Mouse (Mus musculus): Measurements from ENCODE around the gene Lpp. TPM values are rescaled to one million over a fixed set of nuclear protein-coding genes. Genes with fewer than 3 reads are reported as not detected.

The Lpp gene
- total RNA-seq, 2 experiments from 2014 or later: 29.5 to 32.5 TPM

GRCm38 (mm10) chr16:24464436-24464835, 71.1 kb downstream of the Lpp start:
- DNase-seq: no peak
- intact Hi-C loops (cut with DNase I): no loop called here

- intact Hi-C loops (cut with DNase I): no loop called here
- DNase-seq: no peak
These were observed 72.3 kb downstream of the Lpp start for GRCm38 (mm10) chr16:24465633-24466032.

- DNase-seq: no peak
- intact Hi-C loops (cut with DNase I): no loop called here
These were observed 74.4 kb downstream of the Lpp start for GRCm38 (mm10) chr16:24467544-24468290.

GRCm38 (mm10) chr16:24469313-24469712, 76.0 kb downstream of the Lpp start:
- intact Hi-C loops (cut with DNase I): no loop called here
- DNase-seq: no peak

DNA sequence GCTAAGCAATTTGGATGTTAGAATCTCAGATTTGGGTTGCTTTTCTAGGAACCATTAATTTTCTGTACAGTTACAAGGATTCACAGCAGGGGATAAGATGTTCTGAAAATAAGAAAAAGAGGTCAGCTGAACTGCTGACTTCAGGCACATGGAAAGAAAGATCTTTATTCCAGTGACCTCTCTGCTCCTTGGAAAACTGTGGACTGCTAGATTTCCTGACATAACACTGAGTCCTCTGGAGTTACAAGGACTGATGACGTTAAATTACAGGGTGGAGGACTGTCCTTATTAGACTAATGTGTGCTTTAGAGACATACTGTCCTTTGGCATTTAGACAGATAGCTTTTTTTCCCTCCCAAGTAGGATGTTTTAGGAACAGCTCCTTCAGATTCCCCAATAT, 77.3 kb downstream of the Lpp start:
- intact Hi-C loops (cut with DNase I): no loop called here

GRCm38 (mm10) chr16:24471029-24471428, 77.7 kb downstream of the Lpp start:
- intact Hi-C loops (cut with DNase I): no loop called here
- no peak for DNase-seq

More for the DNA sequence above, 77.3 kb downstream of the Lpp start:
- no peak for DNase-seq

GRCm38 (mm10) chr16:24471801-24472200, 78.5 kb downstream of the Lpp start:
- DNase-seq: no peak
- intact Hi-C loops (cut with DNase I): no loop called here

DNA sequence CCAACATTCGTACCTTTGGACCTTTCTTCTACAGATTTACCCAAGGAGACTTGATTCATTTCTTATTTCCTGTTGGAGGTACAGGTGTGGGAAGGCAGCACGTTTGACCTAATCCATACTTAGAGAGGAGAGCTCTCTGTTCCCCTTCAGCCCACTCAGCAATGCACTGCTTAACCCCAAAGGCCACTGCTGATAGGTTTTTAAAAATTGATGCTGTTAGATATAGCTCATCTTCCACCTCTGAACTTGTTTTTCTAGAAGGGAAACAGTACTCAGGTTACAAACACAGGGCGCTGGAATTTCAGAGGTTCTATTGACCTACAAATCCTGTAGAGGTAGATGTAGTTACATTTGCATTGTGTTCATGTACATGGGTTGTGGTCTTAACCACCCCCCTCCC, 80.7 kb downstream of the Lpp start:
- no peak for DNase-seq
- intact Hi-C loops (cut with DNase I): no loop called here

GRCm38 (mm10) chr16:24474781-24475180, 81.5 kb downstream of the Lpp start:
- intact Hi-C loops (cut with DNase I): no loop called here
- DNase-seq: no peak

DNA sequence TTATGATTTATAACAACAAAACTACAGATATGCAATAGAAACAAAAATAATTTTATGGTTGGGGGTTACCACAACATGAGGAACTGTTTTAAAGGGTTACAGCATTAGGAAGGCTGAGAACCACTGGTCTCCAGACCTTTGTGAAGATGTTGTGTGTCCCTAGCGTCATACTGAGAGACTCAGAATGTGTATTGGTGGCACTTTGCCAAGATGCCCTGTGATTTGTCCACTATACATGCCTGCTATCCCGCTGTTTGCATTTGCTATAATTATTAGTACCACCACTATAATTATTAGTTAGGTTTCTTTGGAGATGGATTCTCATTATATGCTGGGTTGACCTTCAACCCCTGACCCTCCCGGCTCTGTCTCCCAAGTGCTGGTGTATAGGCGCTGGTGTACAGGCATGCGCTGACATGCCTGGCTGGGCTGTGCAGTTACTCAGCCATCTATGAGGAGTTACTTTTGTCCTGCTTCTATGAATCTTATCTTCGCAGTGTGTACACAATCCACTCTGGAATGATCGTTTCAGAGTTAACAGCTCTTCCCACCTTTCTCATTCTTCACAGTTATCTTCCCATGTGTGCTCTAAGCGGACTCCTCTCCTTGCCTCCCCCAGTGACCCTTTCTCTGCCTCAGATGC, 82.1 kb downstream of the Lpp start:
- no peak for DNase-seq
- intact Hi-C loops (cut with DNase I): no loop called here

DNA sequence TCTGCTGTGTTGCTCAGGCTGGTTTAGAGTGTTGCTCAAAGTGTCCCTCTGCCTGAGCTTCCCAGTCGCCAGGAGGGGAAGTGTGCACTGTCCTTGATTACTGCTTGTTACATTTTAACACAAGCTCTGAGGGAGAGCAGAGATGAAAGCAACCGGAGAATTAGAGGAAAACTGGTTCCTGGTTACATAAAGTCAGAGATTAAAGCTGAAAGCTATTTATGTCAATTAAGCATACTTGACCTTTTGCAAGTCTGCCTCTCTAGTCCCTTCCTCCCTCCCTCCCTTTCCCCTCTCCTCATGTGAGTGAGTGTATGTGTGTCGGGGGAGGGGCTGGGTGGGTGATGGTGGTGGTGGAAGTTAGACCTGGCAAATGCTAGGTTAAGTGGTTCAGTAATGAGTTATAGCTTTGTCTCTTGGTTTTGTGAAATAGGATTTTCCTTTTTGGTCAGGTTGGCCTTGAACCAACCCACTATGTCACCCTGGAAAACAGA, 83.6 kb downstream of the Lpp start:
- intact Hi-C loops (cut with DNase I): no loop called here
- no peak for DNase-seq

- intact Hi-C loops (cut with DNase I): no loop called here
- DNase-seq: no peak
These were observed 84.7 kb downstream of the Lpp start for GRCm38 (mm10) chr16:24478006-24478405.

DNA sequence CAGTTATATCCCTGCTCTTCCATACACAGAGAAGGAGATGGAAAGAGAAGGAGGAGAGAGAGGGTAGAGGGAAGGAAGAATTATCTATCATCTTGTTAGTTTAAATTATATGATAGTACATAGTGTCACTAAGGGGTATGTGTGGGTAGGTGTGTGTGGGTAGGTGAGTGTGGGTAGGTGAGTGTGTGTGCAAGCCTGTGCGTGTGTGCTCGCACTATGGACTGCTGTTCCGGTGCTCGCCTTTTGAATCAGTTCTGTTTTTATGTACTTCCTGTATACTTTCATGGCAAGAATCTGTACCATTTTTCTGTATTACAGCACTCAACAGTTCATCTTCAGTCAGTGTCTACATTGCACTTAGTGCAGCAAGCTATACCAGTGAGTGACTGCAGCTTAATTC, 85.5 kb downstream of the Lpp start:
- no peak for DNase-seq
- intact Hi-C loops (cut with DNase I): no loop called here

GRCm38 (mm10) chr16:24482648-24483047, 89.3 kb downstream of the Lpp start:
- intact Hi-C loops (cut with DNase I): loop anchor here (10.0 kb wide), 1 partner anchor 88 kb away; the partner anchor contains the start of gene Lpp
- no peak for DNase-seq

DNA sequence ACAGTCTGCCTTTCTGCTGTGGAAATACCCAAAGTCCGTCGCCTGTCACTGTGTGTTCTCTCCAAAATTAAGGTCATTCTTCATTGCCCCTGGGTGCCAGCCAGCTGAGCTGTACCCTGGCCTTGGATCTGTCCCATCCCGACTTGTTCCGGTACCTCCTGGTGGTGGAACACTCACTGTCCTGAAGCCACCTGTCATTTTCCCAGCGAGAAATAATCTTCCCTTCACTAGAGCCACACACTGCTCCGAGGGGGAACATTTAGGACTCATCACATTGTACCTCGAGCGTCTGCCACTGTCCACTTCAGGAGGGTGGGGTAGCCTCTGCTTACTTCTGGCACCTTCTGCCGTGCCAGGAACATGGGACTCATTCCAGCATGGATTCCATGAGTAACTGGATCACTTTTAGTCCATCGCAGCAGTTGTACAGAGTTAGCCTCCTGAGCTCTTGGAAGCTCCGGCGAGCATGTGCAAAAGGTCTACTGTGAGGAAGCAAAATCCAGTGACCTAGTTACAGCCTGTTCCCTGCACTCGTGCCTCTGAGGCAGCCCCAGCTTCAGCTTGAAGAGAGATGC, 90.3 kb downstream of the Lpp start:
- intact Hi-C loops (cut with DNase I): loop anchor here (10.0 kb wide), 1 partner anchor 89 kb away; the partner anchor contains the start of gene Lpp
- DNase-seq: peak; percentile 48 to 64

GRCm38 (mm10) chr16:24487782-24488241, 94.5 kb downstream of the Lpp start:
- DNase-seq: peak; percentile 73 to 77
- intact Hi-C loops (cut with DNase I): loop anchor here (2.0 to 10.0 kb wide), 2 partner anchors 93 to 499 kb away; partner anchors contain the start of genes Bcl6, Gm37419 and Lpp

GRCm38 (mm10) chr16:24489516-24490285, 96.4 kb downstream of the Lpp start:
- DNase-seq: no peak
- intact Hi-C loops (cut with DNase I): loop anchor here (2.0 to 10.0 kb wide), 3 partner anchors 95 to 573 kb away; partner anchors contain the start of genes Bcl6, Gm37419 and Lpp

DNA sequence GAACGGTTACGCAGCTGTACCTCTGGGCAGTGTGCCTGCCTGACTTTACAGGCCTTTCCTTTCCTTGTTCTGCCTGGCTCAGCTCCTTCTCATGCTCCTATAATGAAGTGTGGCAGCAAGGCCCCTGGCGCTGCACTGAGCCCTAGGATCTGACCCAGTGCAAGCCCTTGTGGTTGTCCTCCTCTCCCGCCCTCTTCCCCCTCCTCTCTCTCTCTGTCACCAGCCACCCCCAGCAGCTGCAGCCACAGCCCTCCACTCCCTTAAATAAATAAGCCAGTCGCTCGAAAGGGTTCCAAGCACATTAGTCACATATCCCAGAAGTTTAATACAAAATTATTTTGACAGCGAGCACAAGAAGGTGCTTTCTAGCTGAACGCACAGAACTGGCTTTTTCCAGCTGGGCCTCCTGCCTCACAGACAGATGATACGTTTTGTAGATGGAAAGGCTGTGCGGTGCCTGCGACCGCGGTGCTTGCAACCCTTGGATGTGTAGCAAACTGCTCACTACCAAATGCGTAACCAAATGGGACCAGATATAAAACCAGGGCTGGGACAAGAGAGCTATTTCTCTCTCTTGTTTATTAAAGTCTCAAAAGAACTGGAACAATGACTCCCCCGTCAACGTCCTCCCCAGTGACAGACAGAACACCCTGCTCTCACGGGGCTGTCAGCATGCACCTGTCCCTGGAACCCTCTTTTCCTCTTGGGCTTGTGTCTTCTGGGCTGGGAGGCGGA, 97.6 kb downstream of the Lpp start:
- intact Hi-C loops (cut with DNase I): loop anchor here (5.0 kb wide), 1 partner anchor 571 kb away; no protein-coding TSS in a partner anchor
- DNase-seq: peak; percentile 32 to 53

DNA sequence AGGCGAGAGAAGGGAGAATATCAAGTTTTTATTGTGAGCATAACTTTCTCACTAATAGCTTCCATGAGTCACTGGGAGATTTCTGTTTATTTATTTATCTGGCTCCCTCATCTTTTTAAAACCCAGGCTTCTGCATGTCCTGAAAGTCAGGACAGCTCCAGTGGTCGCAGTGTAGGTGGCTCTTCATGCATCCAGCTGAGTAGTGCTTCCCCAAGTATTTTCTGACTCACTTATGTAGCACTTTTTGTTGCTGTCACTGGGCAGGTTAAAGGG, 98.1 kb downstream of the Lpp start:
- intact Hi-C loops (cut with DNase I): loop anchor here (5.0 kb wide), 1 partner anchor 571 kb away; no protein-coding TSS in a partner anchor
- DNase-seq: no peak
